Mouse (Mus musculus) small intestine, adult 2 months (tissue): Measurements from ENCODE around the gene Ncbp2. TPM values are rescaled to one million over a fixed set of nuclear protein-coding genes. Genes with fewer than 3 reads are reported as not detected.

ENCODE experiments used
- H3K27ac ChIP-seq: fragments of 200-500 bp; 2 replicates; pipeline ENCODE4 v1.5.1; 2012; ENCODE audit warnings: low read depth, low read length, control low read depth, inconsistent platforms; ENCODE audit not compliant: insufficient read depth
- H3K27me3 ChIP-seq: fragments of 200-500 bp; 2 replicates; pipeline ENCODE4 v1.6.1; 2012; ENCODE audit warnings: mild to moderate bottlenecking, moderate library complexity, low read length, inconsistent platforms; ENCODE audit not compliant: control insufficient read depth, insufficient read depth
- H3K36me3 ChIP-seq: fragments of 200-500 bp; 2 replicates; pipeline ENCODE4 v1.6.1; 2012; ENCODE audit warnings: mild to moderate bottlenecking, low read length, control low read depth, inconsistent platforms; ENCODE audit not compliant: control insufficient read depth, insufficient read depth
- H3K4me1 ChIP-seq: fragments of 200-500 bp; 2 replicates; pipeline ENCODE4 v1.6.1; 2012; ENCODE audit warnings: low read length, inconsistent platforms, mixed read lengths; ENCODE audit not compliant: control insufficient read depth, insufficient read depth, insufficient read length
- H3K4me3 ChIP-seq: fragments of 200-500 bp; 2 replicates; pipeline ENCODE4 v1.5.1; 2012; ENCODE audit warnings: low read depth, mild to moderate bottlenecking, control low read depth, inconsistent platforms, low read length, moderate library complexity
- CTCF ChIP-seq: fragments of 200-500 bp; IDR thresholded peaks from 2 replicates; pipeline ENCODE4 v1.5.1; 2012; ENCODE audit warnings: low read depth, mild to moderate bottlenecking, control low read depth, inconsistent platforms, low read length, moderate library complexity, mixed read lengths; ENCODE audit not compliant: insufficient replicate concordance, insufficient read length; ENCODE audit errors: extremely low read depth
- POLR2A ChIP-seq: fragments of 200-500 bp; IDR thresholded peaks from 2 replicates; pipeline ENCODE4 v1.6.1; 2012; ENCODE audit warnings: low read depth, mild to moderate bottlenecking, control low read depth, inconsistent platforms, low read length, moderate library complexity
- WGBS: fragments of 180-500 bp; shearing (Covaris S2); methylation state at CpG from one replicate; pipeline ENCODE4 v1.1.7; 2018; 5-methylcytosine and 5-hydroxymethylcytosine counted together
- polyA plus RNA-seq: library from polyadenylated mRNA; depleted of rRNA; stranded (reverse); fragments of >200 nt; gene quantifications from 2 replicates; pipeline ENCODE4 v1.2.3, GENCODE M21; 2012; rRNA removed

Ncbp2 gene
- polyA plus RNA-seq = 0.36 and 0.99 TPM in 2 replicates

GRCm38 (mm10) chr16:31948345-31948774 lies at the start of gene Ncbp2, which contains the start of gene 0610012G03Rik:
Gene Ncbp2 (plus strand): TSS chr16:31948513.
Gene 0610012G03Rik (minus strand): TSS chr16:31948494.
- TF ChIP-seq POLR2A (peak; percentile 76), CTCF (no peak)
- Histone ChIP-seq H3K27ac (peak within 1 kb of the TSS; percentile 78), H3K4me3 (peak within 1 kb of the TSS; percentile 78), H3K4me1 (peaks cover 6% of the 10 kb centered on the region), H3K36me3 (peaks cover 1% of the 10 kb centered on the region; the same call in 1 of the 2 replicates), H3K27me3 (no peaks in the 10 kb centered on the region)
- under 1% methylated on average over 54 of the region's 55 CpGs for WGBS

DNA sequence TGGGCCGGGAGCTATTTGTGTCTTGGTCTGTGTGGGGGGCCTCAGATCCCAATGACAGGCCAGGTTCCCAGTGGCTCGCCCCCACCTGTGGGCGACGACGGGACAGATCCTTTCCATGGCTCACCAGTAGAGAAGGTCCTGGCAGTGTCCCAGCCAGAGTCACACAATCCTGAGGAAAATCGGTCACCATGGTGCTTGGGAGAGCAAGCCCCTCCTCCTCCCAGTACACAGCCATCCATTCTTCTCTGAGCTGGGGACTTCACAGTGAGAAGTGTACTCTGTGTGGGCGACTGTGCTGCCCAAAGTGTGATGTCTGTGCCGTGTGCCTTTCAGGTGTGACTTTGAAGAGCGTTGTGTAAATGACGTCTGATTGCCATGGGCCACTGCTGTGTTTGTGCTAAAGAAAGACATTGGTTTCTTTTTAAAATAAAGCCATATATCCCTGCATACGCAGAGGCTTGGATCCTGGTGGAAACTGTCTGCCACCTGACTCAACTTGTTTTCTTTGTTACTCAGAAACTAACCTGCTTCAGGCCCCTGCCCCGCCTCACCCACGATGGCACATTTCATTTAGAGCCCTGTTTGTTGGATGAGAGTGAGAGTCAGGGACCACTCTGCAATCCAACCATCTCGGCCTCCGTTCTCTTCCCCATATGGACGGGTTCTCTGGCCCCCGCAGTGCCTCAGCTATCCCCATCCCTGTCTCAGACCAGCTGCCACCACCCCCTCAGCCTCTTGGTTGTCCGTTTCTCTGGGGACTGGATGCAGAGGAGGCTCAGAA lies 49.6 kb upstream of the Ncbp2 start:
- TF ChIP-seq CTCF = no peak
- TF ChIP-seq POLR2A = no peak
- 87% methylated on average over 18 of the region's 18 CpGs for WGBS
- no peak overlapping the region for H3K27ac ChIP-seq
- H3K27me3 ChIP-seq = no peaks in the 10 kb centered on the region; the same call in 1 of the 2 replicates
- H3K36me3 ChIP-seq = no peaks in the 10 kb centered on the region
- no peaks in the 10 kb centered on the region; the same call in 1 of the 2 replicates for H3K4me1 ChIP-seq
- no peak overlapping the region for H3K4me3 ChIP-seq

DNA sequence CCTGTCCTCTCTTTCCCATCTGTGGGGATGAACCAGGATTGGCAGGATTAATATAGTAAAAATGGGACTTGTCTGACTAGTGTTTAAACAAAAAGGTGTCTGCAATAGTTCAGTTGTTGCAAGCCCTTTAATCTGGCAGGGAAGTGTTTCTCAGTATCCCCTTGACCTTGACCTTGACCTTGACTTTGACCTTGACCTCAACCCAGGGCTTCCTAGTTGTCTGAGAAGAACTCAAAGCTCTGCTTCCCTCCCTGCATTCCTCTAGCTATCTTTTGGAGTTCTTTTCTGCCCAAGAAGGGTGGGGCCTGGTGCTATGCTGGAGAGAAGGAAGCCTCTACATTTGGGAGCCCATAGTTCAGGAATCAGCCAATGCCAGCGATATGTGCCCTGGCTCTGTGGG lies 46.4 kb upstream of the Ncbp2 start:
- no peak overlapping the region for H3K4me3 ChIP-seq
- H3K27ac ChIP-seq = no peak overlapping the region
- H3K4me1 ChIP-seq = peaks cover 10% of the 10 kb centered on the region
- 74% methylated on average over 1 of the region's 1 CpGs for WGBS
- H3K36me3 ChIP-seq = no peaks in the 10 kb centered on the region
- H3K27me3 ChIP-seq = no peaks in the 10 kb centered on the region
- TF ChIP-seq CTCF = no peak
- no peak for TF ChIP-seq POLR2A

- Histone ChIP-seq H3K36me3 (no peaks in the 10 kb centered on the region), H3K4me3 (no peak overlapping the region), H3K4me1 (peaks cover 10% of the 10 kb centered on the region), H3K27me3 (no peaks in the 10 kb centered on the region), H3K27ac (no peak overlapping the region)
- TF ChIP-seq CTCF (no peak), POLR2A (no peak)
- WGBS = 87% methylated on average over 8 of the region's 8 CpGs
These were observed 45.1 kb upstream of the Ncbp2 start for GRCm38 (mm10) chr16:31903239-31903638.

- Histone ChIP-seq H3K4me3 (no peak overlapping the region), H3K27me3 (no peaks in the 10 kb centered on the region), H3K4me1 (peaks cover 10% of the 10 kb centered on the region), H3K27ac (no peak overlapping the region), H3K36me3 (no peaks in the 10 kb centered on the region)
- TF ChIP-seq POLR2A (no peak), CTCF (peak; percentile 44; the same call in 1 of the 2 replicates)
- 79% methylated on average over 4 of the region's 4 CpGs for WGBS
These were observed 43.0 kb upstream of the Ncbp2 start for GRCm38 (mm10) chr16:31905331-31905730.

- no peak overlapping the region for H3K27ac ChIP-seq
- no peaks in the 10 kb centered on the region for H3K27me3 ChIP-seq
- TF ChIP-seq POLR2A (no peak), CTCF (no peak)
- H3K36me3 ChIP-seq = no peaks in the 10 kb centered on the region
- peaks cover 10% of the 10 kb centered on the region for H3K4me1 ChIP-seq
- 18% methylated on average over 20 of the region's 20 CpGs for WGBS
- no peak overlapping the region for H3K4me3 ChIP-seq
These were observed 42.2 kb upstream of the Ncbp2 start for GRCm38 (mm10) chr16:31905891-31906825.

- TF ChIP-seq POLR2A (no peak), CTCF (no peak)
- peaks cover 10% of the 10 kb centered on the region for H3K4me1 ChIP-seq
- 6% methylated on average over 9 of the region's 9 CpGs for WGBS
- H3K36me3 ChIP-seq = no peaks in the 10 kb centered on the region
- H3K27ac ChIP-seq = no peak overlapping the region
- no peak overlapping the region for H3K4me3 ChIP-seq
- no peaks in the 10 kb centered on the region for H3K27me3 ChIP-seq
These were observed 41.4 kb upstream of the Ncbp2 start for GRCm38 (mm10) chr16:31906896-31907295.
